ENCODE assay signal across 8 mouse cellular contexts in the genomic region with DNA sequence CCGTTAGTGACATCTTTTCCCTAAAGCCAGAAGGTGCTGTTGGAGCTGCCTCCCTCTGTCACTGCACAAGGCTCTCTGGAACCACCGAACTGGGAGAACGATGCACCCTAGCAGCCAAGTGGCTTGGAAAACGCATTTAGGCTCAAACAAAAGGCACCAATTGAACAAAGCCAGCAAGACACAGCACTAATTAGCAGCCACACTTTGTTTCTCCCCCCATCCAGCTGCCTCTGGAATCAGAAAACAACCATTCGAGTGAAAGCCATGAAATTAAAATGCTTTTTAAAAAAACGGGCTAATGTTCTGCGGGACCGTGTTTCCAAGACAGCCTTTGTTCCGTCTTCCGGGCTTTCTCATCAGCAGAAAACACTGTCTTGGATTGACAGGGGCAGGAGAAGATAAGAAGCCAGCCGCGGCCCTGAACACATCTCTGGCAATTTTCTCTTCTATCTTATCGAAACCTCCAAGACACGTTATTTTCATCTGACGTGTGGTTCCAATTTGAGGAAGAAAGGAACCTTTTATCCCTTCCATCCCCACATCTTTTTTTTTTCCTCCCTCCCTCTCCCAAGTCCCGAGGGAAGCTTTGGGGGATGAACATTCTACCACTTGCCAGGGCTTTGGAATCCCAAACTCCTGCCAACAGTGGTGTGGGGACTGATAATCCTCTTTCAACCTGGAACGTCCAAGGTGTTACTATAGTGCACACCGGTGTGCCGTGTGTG. TPM values are rescaled to one million over a fixed set of nuclear protein-coding genes. Genes with fewer than 3 reads are reported as not detected.
A peak's percentile ranks its signal among the peaks of the same experiment; 100 is the strongest.
DNase-seq lines count a peak whose midpoint lies in the region; ATAC-seq lines count a peak whose summit lies in the region.

No protein-coding gene starts in this region.

- no peak for ATAC-seq in heart, embryonic 16.5 days (replicated peaks; ENCODE audit: extremely low read depth, insufficient read depth, low FRiP score)
- ATAC-seq in embryonic facial prominence, embryonic 11.5 days (replicated peaks; ENCODE audit: insufficient number of reproducible peaks, low FRiP score, low TSS enrichment, low read depth) = no peak
- no peak for ATAC-seq in intestine, embryonic 15.5 days
- ATAC-seq in midbrain, embryonic 16.5 days = peak; percentile 25; the same call in 1 of the 2 replicates

- H3K4me3 ChIP-seq in heart, embryonic 16.5 days (ENCODE audit: low read length) = peak overlapping the region; percentile 20
- no peak overlapping the region for H3K4me3 ChIP-seq in embryonic facial prominence, embryonic 11.5 days (ENCODE audit: low read depth, low read length)
- H3K4me3 ChIP-seq in intestine, embryonic 15.5 days (replicated peaks) = no peak overlapping the region
- no peak overlapping the region for H3K4me3 ChIP-seq in midbrain, embryonic 16.5 days (ENCODE audit: low read depth, low read length)

- H3K9ac ChIP-seq in heart, embryonic 16.5 days (ENCODE audit: low read length) = 0 out of 2 replicates have a peak overlapping the region, but pooled peaks have one; percentile 23
- no peak overlapping the region for H3K9ac ChIP-seq in embryonic facial prominence, embryonic 11.5 days (replicated peaks; ENCODE audit: low read length)
- H3K9ac ChIP-seq in intestine, embryonic 15.5 days = no peak overlapping the region
- H3K9ac ChIP-seq in midbrain, embryonic 16.5 days (ENCODE audit: low read depth, low read length) = 0 out of 2 replicates have a peak overlapping the region, but pooled peaks have one; percentile 23

- no peak for DNase-seq in heart, adult 11 months
- DNase-seq in embryonic facial prominence, embryonic 11.5 days (ENCODE audit: low spot score) = no peak
- no peak for DNase-seq in B cell, adult 2 months
- DNase-seq in kidney, adult 18-20 months = no peak
- no peak for DNase-seq in urinary bladder, adult 2 months (ENCODE audit: low spot score)

- H3K36me3 ChIP-seq in heart, embryonic 16.5 days (ENCODE audit: control insufficient read depth, insufficient read depth) = no peaks in the 10 kb centered on the region
- H3K36me3 ChIP-seq in embryonic facial prominence, embryonic 11.5 days (replicated peaks; ENCODE audit: control insufficient read depth, insufficient read depth, low read depth, low read length) = no peaks in the 10 kb centered on the region
- no peaks in the 10 kb centered on the region for H3K36me3 ChIP-seq in intestine, embryonic 15.5 days
- H3K36me3 ChIP-seq in midbrain, embryonic 16.5 days (ENCODE audit: control insufficient read depth, insufficient read depth, low read length) = no peaks in the 10 kb centered on the region

- H3K4me1 ChIP-seq in heart, embryonic 16.5 days (ENCODE audit: control insufficient read depth, insufficient read depth, low read length) = peaks cover 17% of the 10 kb centered on the region
- no peaks in the 10 kb centered on the region for H3K4me1 ChIP-seq in embryonic facial prominence, embryonic 11.5 days (ENCODE audit: control insufficient read depth, insufficient read depth, low read length)
- 0 out of 2 replicates have a peak, but pooled peaks cover 2% of the 10 kb centered on the region for H3K4me1 ChIP-seq in intestine, embryonic 15.5 days (replicated peaks)
- peaks cover 23% of the 10 kb centered on the region for H3K4me1 ChIP-seq in midbrain, embryonic 16.5 days (ENCODE audit: control insufficient read depth, insufficient read depth, low read length)

- no peak overlapping the region; the same call in 1 of the 2 replicates for H3K27ac ChIP-seq in heart, embryonic 16.5 days (ENCODE audit: low read length)
- H3K27ac ChIP-seq in embryonic facial prominence, embryonic 11.5 days (replicated peaks; ENCODE audit: low read depth, low read length) = no peak overlapping the region
- H3K27ac ChIP-seq in intestine, embryonic 15.5 days = no peak overlapping the region
- H3K27ac ChIP-seq in midbrain, embryonic 16.5 days (ENCODE audit: low read length) = peak overlapping the region; percentile 77

- H3K4me2 ChIP-seq in heart, embryonic 16.5 days (ENCODE audit: low read depth, low read length) = peak overlapping the region; percentile 52
- 0 out of 2 replicates have a peak overlapping the region, but pooled peaks have one; percentile 16 for H3K4me2 ChIP-seq in embryonic facial prominence, embryonic 11.5 days (ENCODE audit: low read depth, low read length)
- H3K4me2 ChIP-seq in intestine, embryonic 15.5 days (replicated peaks) = peak overlapping the region; percentile 34
- peak overlapping the region; percentile 37 for H3K4me2 ChIP-seq in midbrain, embryonic 16.5 days (ENCODE audit: low read length)

- H3K27me3 ChIP-seq in heart, embryonic 16.5 days (ENCODE audit: control insufficient read depth, insufficient read depth, low read length) = peaks cover 4% of the 10 kb centered on the region; the same call in 1 of the 2 replicates
- H3K27me3 ChIP-seq in embryonic facial prominence, embryonic 11.5 days (ENCODE audit: control insufficient read depth, insufficient read depth, low read length) = no peaks in the 10 kb centered on the region
- no peaks in the 10 kb centered on the region for H3K27me3 ChIP-seq in intestine, embryonic 15.5 days (replicated peaks)
- H3K27me3 ChIP-seq in midbrain, embryonic 16.5 days (ENCODE audit: control insufficient read depth, insufficient read depth, low read depth, low read length) = no peaks in the 10 kb centered on the region

- 10% methylated on average over 19 of the region's 19 CpGs for WGBS in heart, embryonic 16.5 days
- WGBS in embryonic facial prominence, embryonic 11.5 days = 7% methylated on average over 19 of the region's 19 CpGs
- 27% methylated on average over 19 of the region's 19 CpGs for WGBS in intestine, embryonic 15.5 days
- 2% methylated on average over 19 of the region's 19 CpGs for WGBS in midbrain, embryonic 16.5 days

- no peaks in the 10 kb centered on the region for H3K9me3 ChIP-seq in heart, embryonic 16.5 days (replicated peaks; ENCODE audit: control insufficient read depth, low read length)
- no peaks in the 10 kb centered on the region for H3K9me3 ChIP-seq in embryonic facial prominence, embryonic 11.5 days (replicated peaks; ENCODE audit: control insufficient read depth, low read length)
- H3K9me3 ChIP-seq in intestine, embryonic 15.5 days = no peaks in the 10 kb centered on the region
- no peaks in the 10 kb centered on the region for H3K9me3 ChIP-seq in midbrain, embryonic 16.5 days (replicated peaks; ENCODE audit: control insufficient read depth, low read length, poor library complexity, severe bottlenecking)

RNA-seq across cellular contexts. Expression of gene Sec14l1, which starts 54.8 kb away (rescaled TPM):
- 51.0 and 54.9 TPM in 2 replicates for polyA plus RNA-seq in heart, embryonic 16.5 days (2015; fragmentation: Nextera tagmentation; extraction: Ambion mirVana)
- polyA plus RNA-seq in embryonic facial prominence, embryonic 11.5 days (2014; fragmentation: Nextera tagmentation; extraction: Ambion mirVana) = 25.4 and 28.3 TPM in 2 replicates
- 30.4 and 30.7 TPM in 2 replicates for polyA plus RNA-seq in intestine, embryonic 15.5 days (2015; fragmentation: Nextera tagmentation; extraction: Ambion mirVana)
- 60.7 and 63.4 TPM in 2 replicates for polyA plus RNA-seq in midbrain, embryonic 16.5 days (2015; fragmentation: Nextera tagmentation; extraction: Ambion mirVana)
- 65.1 and 67.2 TPM in 2 replicates for polyA plus RNA-seq in urinary bladder, adult 2 months (2012; rRNA removed)

Comparison
In these comparisons a context has a peak if more than half of its experiments do, and no peak if none do; other contexts are left out.
1. H3K9ac ChIP-seq: peak in heart, embryonic 16.5 days (single experiment) and midbrain, embryonic 16.5 days (single experiment); none in embryonic facial prominence, embryonic 11.5 days (single experiment) and intestine, embryonic 15.5 days (single experiment).
2. Peak in every context shown above with its lines, with median percentiles within 50 percentile points of each other: H3K4me2 ChIP-seq.